Mouse (Mus musculus): ENCODE results near the gene Abcb9.

Gene Abcb9

DNA sequence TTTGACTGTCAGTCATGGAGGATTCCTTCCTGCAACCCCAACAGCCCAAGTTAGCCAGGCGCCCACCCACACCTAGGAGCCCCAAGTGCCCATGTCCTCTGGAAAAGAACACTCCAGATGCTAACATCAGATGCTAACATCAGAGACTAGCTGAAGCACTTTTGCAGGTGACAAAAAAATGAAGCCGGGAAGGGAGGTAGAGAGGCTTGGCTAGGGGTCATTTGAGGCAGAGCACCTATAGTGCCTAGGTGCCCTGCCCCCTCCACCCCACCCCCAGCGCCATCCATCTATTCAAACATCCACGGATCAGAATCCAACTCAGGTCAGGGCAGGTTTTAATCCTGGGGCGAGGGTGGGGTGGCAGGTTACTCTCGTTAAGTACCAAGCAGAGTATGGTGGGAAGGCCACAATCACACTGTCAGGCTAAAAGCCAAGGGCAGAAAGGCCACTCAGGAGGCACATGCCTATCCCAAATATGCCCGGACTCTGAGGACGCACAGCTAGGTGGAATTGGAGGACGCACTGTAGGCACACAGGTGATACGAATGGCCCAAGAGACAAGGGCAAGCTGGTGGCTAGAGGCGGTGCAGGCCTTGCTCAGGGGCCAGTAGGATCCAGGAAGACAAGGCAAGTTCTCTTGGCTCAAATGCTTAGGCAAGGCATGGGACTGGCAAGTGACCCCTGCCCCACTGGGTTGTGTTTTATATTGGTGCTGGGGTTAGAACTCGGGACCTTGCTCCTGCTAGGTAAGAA is 1.6 kb downstream of the Abcb9 start:
- DNase-seq (ENCODE audit: inconsistent age in 2 of 2, low spot score in 1 of 2) = no peak

DNA sequence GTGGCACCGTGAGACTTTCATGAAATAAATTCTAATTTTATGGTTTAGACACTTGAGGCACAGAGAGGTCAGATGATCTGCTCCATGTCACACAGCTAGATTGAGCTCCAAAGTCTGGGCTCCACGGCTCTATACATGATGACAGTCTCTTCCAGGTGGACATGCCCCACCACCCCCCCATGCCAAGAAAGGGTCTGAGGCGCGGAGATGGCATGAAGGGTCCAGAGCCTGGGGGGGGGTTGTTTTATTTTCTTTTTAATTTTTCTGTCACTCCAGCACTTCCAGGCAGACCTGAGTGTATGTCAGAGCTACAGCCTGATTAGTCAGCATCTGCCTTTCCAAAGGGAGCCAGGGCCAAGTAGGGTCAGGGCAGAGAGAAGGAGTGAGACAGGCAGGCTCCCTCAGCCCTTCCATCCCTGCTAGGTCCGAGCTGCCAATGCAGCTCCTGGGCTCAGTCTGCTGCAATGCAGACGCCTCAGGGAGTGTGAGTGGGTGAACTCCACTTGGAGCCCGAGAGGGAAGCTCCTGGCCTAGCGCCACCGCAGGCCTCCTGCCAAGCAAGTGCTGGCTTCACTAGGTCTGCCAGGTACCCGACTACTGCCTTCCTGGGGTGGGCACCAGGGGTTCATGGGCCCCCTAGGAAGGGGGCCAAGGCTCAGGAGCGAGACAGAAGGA is 2.3 kb downstream of the Abcb9 start:
- DNase-seq (ENCODE audit: inconsistent age in 2 of 2, low spot score in 1 of 2) = peak; percentile 69 to 79

DNA sequence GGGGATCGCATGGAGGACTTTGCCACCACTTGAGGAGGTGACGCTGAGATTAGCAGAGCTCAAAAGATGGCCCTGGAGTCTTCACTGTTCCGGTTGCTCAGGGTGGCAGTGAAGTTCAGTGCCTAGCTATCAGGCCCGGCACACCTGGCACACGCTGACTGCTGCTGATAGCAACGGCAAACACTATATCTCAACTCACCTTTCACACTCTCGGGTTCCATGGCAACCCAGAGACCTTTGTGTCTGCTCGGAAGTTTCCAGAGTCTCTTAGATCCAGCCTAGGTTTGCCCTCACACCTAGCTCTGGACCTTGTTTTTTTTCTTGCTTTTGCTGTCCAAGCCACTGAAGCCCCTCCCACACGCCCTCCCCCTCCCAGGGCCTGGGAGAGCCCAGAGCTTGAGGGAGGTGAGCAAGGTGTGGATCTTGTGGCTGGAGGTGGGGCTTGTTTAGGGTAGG is 3.6 kb downstream of the Abcb9 start:
- DNase-seq (ENCODE audit: inconsistent age in 2 of 2, low spot score in 1 of 2) = no peak

DNA sequence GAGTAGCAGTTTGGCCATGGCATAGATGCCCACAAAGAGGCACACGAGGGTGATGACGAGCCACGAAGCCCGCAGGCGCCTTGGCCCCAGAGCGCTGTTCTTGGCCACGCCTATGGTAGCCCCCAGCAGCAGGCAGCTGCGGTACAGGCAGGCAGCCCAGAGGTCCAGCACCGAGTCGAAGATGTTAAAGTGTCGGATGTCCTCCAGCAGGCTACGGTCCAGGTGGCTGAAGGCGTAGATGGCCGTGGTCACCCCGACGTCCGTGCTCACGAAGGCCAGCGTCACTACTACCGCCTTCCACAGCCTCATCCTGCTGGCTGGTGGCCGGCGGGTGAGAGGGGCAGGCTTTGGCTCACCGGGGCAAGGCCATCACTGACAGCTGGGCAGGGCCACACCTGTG is 5.7 kb downstream of the Abcb9 start:
- DNase-seq (ENCODE audit: inconsistent age in 2 of 2, low spot score in 1 of 2) = no peak

DNA sequence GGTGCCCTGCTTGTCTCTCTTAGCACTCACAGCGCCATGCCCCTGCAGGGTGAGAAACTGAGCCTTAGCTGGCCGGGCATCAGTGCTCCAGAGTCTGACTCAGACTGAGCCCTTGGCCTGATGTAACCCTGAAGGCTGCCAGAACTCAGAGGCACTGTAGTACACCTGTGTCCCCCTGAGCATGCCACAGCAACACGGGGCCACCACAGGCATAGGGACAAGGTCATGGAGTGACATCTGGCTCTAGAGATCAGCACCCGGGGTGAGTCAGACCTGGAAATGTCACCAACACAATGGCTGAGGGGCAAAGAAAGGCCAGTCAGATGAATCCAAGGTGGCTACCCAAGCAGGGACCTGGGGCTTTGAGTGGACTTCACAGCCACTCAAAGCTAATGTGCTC is 8.7 kb downstream of the Abcb9 start:
- peak; percentile 79 to 85 for DNase-seq (ENCODE audit: inconsistent age in 2 of 2, low spot score in 1 of 2)

DNA sequence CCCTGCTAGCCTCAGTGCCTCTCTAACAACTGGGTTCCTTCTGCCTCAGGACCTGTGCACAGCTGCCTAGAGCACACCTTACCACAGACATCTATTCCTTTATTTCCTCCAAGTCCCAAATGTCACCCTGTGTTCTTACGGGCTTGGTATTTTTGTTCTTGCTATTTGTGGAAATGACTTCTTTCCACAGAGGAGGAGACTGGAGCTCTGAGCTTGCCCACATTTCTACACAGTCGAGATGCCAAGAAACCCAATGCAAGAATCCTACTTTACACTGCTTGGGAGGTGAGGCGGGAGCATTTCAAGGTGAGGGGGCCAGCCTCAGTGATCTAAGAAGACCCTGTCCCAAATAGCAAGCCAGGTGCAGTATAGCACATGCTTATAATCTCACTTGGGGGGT is 10.1 kb downstream of the Abcb9 start:
- DNase-seq (ENCODE audit: inconsistent age in 2 of 2, low spot score in 1 of 2) = no peak

DNA sequence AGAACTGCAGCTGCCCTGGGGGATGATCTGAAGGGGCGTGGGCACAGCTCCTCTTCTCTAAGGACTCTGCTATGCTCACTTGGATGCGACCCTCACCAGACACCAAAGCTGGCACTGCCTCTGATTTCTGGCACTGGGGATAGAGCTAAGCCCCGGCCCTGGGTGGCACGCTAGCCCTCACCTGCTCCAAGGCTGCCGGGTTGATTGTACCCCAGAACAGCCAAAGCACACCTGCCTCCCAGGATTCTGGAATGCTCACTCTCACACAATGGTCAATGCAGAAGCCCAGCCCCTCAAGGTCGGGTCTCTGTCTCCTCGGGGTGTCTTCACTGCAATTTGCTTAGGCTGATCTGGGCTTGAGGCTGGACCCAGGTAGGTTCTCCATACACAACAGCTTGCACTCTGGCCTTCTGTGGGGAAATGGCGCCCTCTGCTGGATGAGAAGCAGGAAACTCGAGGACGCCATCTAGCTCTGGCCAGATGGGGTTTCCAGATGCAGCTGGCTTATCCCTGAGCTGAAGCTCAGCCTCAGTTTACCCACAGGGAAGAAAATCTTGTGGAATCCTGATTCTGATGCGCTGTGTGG is 10.9 kb downstream of the Abcb9 start:
- DNase-seq (ENCODE audit: inconsistent age in 2 of 2, low spot score in 1 of 2) = peak; percentile 86 to 95

DNA sequence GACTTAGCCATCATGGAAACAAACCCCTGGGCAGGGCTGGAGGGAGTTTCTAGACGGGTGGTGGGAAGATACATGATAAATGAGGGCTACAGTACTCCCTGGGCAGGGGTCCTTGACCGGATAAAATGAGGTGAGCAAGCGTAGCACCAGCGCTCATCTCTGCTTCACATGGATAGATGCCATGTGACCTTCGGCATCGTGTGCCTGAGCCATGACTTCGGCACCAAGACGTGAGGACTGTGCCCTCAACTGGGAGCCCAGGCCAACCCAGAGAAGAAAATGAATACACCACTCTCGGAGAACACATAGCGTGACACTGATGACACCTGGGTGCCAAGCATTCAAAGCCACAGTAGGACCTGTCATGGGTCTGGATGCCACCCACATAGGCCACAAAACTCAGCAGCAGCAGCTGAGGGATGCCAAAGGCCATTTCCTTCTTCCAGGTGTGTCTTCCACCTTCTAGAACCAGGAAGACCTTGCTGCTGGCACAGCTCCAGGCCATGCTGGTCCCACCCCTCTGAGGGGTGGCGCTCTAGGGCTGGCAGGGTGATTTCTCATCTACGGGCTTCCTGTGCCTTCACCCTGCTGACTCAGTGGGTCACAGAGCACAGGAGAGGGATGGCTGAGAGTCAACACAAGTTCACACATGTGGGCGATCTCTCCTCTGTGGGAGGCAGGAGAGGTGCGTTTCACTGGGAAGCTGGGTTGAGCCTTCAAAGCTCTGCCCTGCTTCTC is 11.6 kb downstream of the Abcb9 start:
- no peak for DNase-seq (ENCODE audit: inconsistent age in 2 of 2, low spot score in 1 of 2)

DNA sequence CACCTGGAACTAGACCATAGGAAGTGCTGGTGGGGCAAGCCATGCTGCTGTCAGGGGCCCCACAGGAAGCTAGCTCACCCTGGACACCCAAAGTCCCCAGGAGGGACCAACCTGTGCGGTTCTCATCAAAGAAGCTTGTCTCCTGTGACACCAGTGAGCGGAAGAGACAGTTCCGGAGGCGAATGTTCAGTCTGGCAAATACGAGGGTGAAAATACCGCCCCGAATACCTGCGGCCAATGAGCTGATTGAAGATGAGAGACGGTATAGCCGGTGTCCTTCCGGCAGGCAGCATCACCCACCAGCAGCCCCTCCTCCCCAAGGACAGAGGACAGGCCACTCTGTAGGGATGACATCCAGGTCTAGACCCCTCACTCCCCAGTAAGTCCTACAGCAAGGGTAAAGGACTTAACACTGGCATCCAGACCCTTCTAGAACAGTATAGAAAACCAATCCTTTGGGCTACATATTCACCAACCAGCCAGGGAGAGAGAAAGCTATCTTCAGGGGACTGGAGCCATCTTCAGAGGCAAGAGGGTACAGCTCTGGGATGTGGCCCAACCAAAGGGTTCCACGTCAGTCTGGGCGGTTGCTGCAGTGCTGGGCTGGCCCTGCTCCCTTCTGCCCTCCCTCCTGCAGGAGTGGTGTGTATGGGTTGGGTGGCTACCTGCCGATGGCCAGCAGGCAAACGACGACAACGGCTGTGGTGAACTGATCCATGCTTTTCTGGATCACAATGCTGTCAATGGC is 12.5 kb downstream of the Abcb9 start:
- DNase-seq (ENCODE audit: inconsistent age in 2 of 2, low spot score in 1 of 2) = no peak

DNA sequence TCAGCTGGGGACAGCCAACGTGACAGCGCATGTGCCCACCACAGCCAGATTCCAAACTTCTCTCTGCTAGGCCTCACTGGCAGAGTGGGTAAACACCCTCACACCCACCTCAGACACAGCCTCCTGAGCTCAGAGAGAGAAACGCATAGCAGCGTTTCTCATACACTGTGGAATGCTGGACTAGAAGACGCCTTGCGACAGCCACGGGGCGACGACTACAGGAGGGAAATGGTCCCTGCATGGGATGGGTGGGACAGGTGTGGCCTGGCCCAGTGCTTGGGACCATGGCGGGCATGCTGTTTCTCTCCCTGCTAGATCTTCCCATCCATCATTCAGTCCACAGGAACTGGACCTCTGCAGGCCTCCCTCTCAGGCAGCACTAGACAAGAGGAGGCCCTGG is 13.2 kb downstream of the Abcb9 start:
- no peak for DNase-seq (ENCODE audit: inconsistent age in 2 of 2, low spot score in 1 of 2)

DNA sequence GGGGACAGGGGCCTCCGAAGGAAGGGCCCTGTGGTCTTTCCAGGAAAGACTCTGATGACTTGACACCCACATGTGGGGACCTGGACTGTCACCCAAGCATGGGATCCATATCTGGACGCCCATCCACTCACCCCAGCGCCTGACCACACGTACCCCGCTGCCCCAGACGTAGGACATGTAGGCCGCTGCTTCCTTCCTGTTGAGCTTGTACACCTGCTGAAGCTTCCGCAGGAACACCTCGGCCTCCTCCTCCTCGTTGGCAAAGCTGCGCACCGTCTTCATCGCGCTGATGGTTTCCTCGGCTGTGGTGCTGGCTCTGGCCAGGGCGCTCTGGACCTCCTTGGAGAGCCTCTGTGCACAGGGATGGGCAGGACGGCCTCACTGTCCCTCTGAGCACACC is 15.7 kb downstream of the Abcb9 start:
- DNase-seq (ENCODE audit: inconsistent age in 2 of 2, low spot score in 1 of 2) = no peak

DNA sequence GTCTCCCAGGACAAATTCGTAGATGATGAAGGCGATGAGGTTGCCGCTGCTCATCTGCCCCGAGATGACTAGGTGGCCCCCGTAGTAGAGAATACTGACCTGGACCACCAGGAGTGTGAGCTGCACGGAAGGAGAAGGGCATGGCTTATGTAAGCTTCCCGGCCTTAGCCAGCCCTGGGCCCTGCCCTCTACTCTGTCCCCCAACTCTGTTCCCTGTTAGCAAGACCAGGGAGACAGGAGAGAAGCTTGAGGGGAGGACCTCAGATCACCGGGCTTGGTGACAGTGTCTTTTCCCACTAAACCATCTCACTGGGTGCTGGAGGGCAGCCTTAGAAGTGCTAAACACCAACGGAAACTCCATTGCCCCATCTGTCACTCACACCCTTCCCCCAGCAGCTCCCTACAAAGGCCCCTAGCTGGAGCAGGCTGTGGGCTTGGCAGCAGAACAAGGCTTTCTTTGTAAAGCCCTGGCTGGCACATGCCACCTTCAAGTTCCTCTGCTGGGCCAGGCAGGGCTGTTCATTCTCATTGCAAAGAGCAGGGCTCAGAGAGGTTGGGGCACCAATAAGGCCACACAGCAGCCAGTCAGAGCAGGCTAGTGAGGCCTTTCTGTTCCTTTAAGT is 16.7 kb downstream of the Abcb9 start:
- no peak for DNase-seq (ENCODE audit: inconsistent age in 2 of 2, low spot score in 1 of 2)

DNA sequence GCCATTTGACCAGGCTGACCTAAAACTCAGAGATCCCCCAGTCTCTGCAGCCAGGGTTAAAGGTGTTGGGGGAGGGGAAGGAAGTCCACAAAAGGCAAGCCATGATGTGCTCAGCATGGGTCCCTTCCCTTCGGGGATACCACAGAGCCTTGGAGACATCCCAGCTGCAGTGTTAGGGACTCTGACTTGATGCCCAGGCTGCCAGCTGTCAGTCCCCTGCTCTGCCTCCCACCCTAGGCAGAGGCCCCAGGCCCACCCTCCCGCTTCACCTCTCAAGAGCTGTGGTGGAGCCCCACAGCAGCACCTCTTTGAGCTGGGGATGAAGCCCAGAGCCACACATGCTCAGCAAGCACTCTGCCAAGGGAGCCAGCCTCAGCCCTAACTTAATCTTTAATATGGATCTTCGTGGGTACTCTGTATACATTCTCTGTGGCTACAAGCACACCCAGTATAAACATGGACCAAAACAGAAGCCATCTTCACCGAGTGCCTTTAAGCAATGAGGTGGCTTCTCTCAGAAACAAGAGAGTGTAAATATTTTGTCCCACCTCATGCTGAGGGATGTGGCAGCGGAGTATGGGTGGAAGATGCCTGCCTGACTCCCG is 17.6 kb downstream of the Abcb9 start:
- DNase-seq (ENCODE audit: inconsistent age in 2 of 2, low spot score in 1 of 2) = no peak

DNA sequence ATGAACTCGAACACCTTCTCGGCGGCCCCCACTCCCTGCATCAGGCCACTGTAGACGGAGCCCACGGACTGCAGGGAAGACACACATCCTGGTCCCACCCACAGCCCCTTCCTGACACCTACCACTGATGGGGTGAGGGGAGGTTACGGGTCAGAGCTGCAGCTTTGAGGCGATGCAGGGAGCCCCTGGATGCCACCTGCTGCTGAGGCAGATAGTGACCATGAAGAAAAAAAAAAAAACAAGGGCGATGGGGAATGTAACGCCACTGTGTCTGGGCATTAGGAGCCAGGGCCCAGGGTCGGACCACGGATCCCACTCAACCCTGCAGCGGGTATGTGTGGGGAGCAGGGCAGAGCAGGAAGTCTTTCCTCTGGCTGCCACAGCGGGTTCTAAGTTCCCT is 18.4 kb downstream of the Abcb9 start:
- no peak for DNase-seq (ENCODE audit: inconsistent age in 2 of 2, low spot score in 1 of 2)

DNA sequence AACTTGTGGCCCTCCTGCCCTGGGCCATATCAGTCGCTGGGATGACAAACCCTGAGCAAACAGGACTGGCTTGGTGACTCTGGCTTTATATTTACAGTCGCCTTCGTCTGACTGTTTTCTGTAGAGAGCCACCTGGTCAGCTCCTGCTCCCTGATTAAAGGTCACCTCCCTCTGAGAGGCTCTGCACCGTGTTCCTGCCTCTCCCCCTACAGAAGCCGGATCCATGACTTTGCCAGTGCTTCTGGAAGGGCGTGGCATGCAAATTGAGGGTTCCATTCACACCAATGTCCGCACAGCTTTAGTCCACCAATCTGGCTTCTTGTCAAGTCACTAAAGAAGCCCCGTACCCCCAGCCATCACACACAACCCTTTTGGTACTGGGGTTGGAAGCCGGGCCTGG is 19.0 kb downstream of the Abcb9 start:
- no peak for DNase-seq (ENCODE audit: inconsistent age in 2 of 2, low spot score in 1 of 2)

DNA sequence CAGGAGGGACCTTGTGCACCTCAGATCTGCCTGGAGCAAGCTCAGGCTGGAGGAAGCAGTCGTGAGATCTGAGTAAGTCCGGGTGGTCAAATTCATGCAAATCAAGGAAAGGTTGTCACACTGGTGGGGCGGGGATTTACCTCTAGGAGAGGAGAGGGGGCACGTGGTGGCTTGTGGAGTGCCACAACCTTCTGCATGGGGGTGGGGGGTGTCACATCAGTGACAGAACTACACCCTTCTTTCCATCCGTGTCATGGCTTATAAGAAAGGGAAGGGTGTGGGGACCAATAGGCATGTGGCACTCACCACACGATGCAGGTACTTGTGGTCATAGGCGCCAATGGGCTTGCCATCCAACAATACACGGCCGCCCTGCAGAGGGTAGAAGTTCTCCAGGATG is 19.9 kb downstream of the Abcb9 start:
- DNase-seq (ENCODE audit: inconsistent age in 2 of 2, low spot score in 1 of 2) = no peak

DNA sequence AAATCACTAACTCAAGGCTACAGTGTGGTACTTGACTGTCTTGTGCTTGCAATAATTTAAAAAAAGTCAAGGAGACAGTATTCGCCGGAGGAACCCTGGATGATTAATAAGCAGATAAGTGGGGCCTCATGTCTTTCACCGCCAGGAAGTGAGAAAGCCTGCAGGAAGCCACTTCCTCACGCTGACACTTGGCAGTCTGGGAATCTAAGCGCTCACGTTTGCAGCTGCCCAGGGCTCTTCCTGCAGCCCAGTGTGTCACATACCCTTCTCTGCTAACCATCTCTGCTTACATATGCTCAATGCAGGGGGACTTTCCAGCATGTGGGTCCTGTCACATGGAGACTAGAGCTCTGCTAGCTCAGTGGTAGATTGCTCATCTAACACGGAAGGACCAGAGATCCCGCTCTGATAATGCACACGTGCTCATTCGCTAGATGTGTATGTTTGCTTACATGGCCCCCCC is 20.7 kb downstream of the Abcb9 start:
- peak; percentile 36 to 79 for DNase-seq (ENCODE audit: inconsistent age in 2 of 2, low spot score in 1 of 2)

DNA sequence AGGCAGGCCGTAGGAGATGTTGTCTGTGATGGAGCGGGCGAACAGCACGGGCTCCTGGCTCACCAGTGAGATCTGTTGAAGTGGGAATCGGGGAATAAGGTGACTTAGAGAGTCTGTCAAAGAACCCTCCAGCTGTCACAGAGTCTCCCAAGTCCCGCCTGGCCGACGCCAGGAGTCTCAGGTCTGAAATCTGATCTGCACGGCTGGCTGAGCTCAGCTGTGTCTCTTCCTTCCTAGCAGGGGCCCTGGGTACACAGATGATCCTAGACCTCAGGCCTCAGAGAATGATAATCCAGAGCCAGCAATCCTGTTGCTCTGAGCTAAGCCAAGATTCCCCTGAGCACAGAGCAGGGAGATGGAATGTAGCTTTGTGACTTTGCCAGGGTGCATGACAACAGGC is 21.9 kb downstream of the Abcb9 start:
- DNase-seq (ENCODE audit: inconsistent age in 2 of 2, low spot score in 1 of 2) = no peak

DNA sequence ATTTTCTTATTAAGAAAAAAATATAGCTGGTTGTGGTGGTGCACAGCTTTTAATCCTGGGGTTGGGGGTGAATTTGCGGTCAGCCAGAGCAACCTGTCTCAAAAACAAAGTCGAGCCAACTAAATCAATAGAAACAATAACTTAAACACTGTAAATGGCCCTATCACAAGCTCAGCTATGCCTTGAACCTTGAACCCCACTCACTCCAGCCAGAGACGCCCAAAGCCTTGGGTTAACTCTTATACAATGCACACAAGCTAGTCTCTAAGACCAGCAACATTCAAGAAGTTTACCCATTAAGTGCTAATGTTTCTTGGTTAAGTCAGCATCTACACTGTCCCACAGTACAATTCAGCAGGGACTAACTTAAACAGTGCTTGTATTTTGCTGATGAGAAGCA is 25.9 kb downstream of the Abcb9 start:
- DNase-seq (ENCODE audit: inconsistent age in 2 of 2, low spot score in 1 of 2) = no peak

Data from adrenal gland, adult (tissue).